Mouse (Mus musculus) forebrain, postnatal 0 days (tissue): ENCODE results near the gene Olfr155. TPM values are rescaled to one million over a fixed set of nuclear protein-coding genes. Genes with fewer than 3 reads are reported as not detected.

Source experiments
- ATAC-seq: fragments of 200-750 bp; cut with Nextera tagmentation; 2 replicates; pipeline ENCODE4 v1.8.0; 2017; ENCODE audit warnings: mild to moderate bottlenecking, moderate library complexity
- DNase-seq: peaks from one replicate; pipeline ENCODE4 v3.0.0-alpha.2; 2015
- H3K27ac ChIP-seq: fragments of 300-500 bp; sonication (generic); 2 replicates; pipeline ENCODE4 v1.5.1; 2014; ENCODE audit warnings: low read depth, mild to moderate bottlenecking, antibody characterized with exemption, low read length, moderate library complexity, mixed read lengths
- H3K27me3 ChIP-seq: fragments of 300-500 bp; sonication (generic); 2 replicates; pipeline ENCODE4 v1.6.1; 2014; ENCODE audit warnings: mild to moderate bottlenecking, low read length, mixed read lengths; ENCODE audit not compliant: insufficient read depth
- H3K36me3 ChIP-seq: fragments of 300-500 bp; sonication (generic); 2 replicates; pipeline ENCODE4 v1.6.1; 2014; ENCODE audit warnings: mild to moderate bottlenecking, moderate library complexity; ENCODE audit not compliant: insufficient read depth
- H3K4me1 ChIP-seq: fragments of 300-500 bp; sonication (generic); 2 replicates; pipeline ENCODE4 v1.6.1; 2014; ENCODE audit warnings: antibody characterized with exemption; ENCODE audit not compliant: insufficient read depth
- H3K4me2 ChIP-seq: fragments of 300-500 bp; sonication (generic); 2 replicates; pipeline ENCODE4 v1.6.1; 2014; ENCODE audit warnings: low read depth, mild to moderate bottlenecking, moderate library complexity
- H3K4me3 ChIP-seq: fragments of 300-500 bp; sonication (generic); 2 replicates; pipeline ENCODE4 v1.5.1; 2014; ENCODE audit warnings: low read depth, low read length, mixed read lengths
- H3K9ac ChIP-seq: fragments of 300-500 bp; sonication (generic); 2 replicates; pipeline ENCODE4 v1.6.1; 2014; ENCODE audit warnings: mild to moderate bottlenecking
- H3K9me3 ChIP-seq: fragments of 300-500 bp; sonication (generic); 2 replicates; pipeline ENCODE4 v1.6.1; 2016; ENCODE audit warnings: low read length
- CTCF ChIP-seq: sonication (generic); IDR thresholded peaks from 2 replicates; pipeline ENCODE4 v1.5.1; 2016; ENCODE audit warnings: antibody characterized with exemption, control low read depth, low read depth
- WGBS: fragments of 180-500 bp; shearing (Covaris S2); extraction: QIAGEN DNeasy Blood & Tissue Kit; methylation state at CpG from one replicate; pipeline ENCODE4 v1.1.7; 2014; 5-methylcytosine and 5-hydroxymethylcytosine counted together
- polyA plus RNA-seq: library from polyadenylated mRNA; unstranded; fragments of >200 nt; fragmentation: Nextera tagmentation; extraction: Ambion mirVana; gene quantifications from 2 replicates; pipeline ENCODE4 v1.2.1, GENCODE M21; 2015
- total RNA-seq: library from RNA; depleted of rRNA; stranded (reverse); fragments of >200 nt; gene quantifications from 2 replicates; pipeline ENCODE4 v1.2.3, GENCODE M21; 2014

Gene Olfr155
- total and polyA plus RNA-seq, 2 experiments from 2014 or later, result not detected

DNA sequence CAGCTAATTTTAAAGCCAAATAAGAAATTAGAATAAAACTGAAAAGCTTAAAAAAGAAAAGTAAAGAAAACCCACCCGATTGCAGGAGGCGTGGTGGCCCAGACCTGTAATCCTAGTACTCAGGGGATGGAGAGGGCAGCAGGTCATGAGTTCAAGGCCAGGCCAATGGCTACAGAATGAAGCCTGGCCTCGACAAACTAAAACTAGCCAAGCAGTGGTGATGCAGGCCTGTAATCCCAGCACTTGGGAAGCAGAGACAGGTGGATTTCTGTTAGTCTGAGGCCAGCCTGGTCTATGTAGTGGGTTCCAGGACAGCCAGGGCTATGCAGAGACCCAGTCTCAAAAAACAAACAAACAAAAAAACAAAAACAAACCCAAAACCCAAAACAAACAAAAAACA, 13.0 kb upstream of the Olfr155 start:
- 74% methylated on average over 3 of the region's 3 CpGs for whole genome bisulfite sequencing
- H3K4me1 ChIP-seq, result no peaks in the 10 kb centered on the region
- H3K4me2 ChIP-seq, result no peak overlapping the region
- H3K4me3 ChIP-seq, result no peak overlapping the region
- no peak overlapping the region for H3K27ac ChIP-seq
- no peak overlapping the region for H3K9ac ChIP-seq
- no peak for DNase-seq
- TF ChIP-seq CTCF, result no peak
- ATAC-seq, result no peak
- no peaks in the 10 kb centered on the region for H3K9me3 ChIP-seq
- no peaks in the 10 kb centered on the region for H3K27me3 ChIP-seq
- no peaks in the 10 kb centered on the region for H3K36me3 ChIP-seq

DNA sequence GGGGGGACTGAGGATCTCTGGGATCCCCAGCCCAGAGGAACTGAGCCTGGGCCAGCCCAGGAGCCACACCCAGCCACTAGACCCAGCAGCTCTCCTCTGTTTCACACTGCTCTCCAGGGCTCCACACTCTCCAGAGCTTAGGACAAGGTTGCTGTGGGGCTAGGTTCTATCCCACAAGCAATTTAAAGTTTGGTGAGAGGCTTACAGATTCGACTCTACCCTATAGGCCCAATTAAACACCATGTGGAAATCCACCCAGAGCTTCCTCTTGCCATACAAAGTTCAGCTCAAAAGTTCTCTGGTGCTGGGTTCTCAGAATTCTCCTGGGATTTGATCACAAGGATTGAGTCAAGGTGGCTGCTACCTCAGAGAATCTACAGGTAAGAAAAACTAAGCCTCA, 11.3 kb upstream of the Olfr155 start, which contains the start of gene Olfr157:
Gene Olfr157 (minus strand): TSS at position 101 of the 400 bp plus-strand sequence.
- no peak within 1 kb of the TSS for H3K4me2 ChIP-seq
- no peak for TF ChIP-seq CTCF
- H3K27ac ChIP-seq, result no peak within 1 kb of the TSS
- no peaks in the 10 kb centered on the region for H3K4me1 ChIP-seq
- no peaks in the 10 kb centered on the region for H3K9me3 ChIP-seq
- no peak within 1 kb of the TSS for H3K9ac ChIP-seq
- no peaks in the 10 kb centered on the region for H3K36me3 ChIP-seq
- H3K27me3 ChIP-seq, result no peaks in the 10 kb centered on the region
- DNase-seq (no peak), ATAC-seq (no peak)
- no peak within 1 kb of the TSS for H3K4me3 ChIP-seq
- 50% methylated on average over 1 of the region's 1 CpGs for WGBS

DNA sequence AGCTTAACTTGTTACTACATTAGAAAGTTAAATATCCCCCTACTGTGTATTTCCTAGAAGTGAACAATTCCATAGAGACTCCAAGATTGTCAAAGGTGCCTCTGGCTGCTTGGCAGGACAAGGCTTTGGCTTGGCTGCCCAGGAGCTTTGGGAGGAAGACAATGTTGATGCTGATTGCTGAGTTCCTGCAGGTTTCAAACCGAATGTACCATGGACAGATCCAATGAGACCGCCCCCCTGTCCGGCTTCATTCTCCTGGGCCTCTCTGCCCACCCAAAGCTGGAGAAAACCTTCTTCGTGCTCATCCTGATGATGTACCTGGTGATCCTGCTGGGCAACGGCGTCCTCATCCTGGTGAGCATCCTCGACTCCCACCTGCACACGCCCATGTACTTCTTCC, 2.7 kb downstream of the Olfr155 start:
- Histone ChIP-seq H3K9ac (no peak overlapping the region), H3K4me3 (no peak overlapping the region), H3K27ac (no peak overlapping the region), H3K4me1 (no peaks in the 10 kb centered on the region), H3K4me2 (no peak overlapping the region), H3K27me3 (no peaks in the 10 kb centered on the region), H3K9me3 (no peaks in the 10 kb centered on the region), H3K36me3 (no peaks in the 10 kb centered on the region)
- TF ChIP-seq CTCF, result no peak
- no peak for DNase-seq
- 72% methylated on average over 8 of the region's 8 CpGs for WGBS
- no peak for ATAC-seq

DNA sequence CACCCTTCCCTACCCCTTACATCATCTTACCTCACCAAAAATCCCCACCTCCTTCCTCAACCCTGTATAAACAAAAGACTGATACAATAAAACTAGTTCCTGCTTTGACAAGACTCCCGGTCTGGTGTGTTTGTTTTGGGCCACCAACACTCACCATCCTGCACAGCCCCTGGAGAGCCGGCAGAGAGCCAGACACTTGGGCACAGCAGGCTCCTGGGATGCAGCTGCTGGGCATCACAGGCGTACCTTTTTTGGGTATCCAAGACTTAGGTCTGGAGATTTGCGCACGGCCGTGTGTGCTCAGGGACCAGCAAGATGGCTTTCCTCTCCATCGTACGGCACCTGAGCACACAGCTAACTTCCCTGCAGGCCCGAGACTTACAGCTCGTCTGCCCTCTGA, 8.5 kb downstream of the Olfr155 start:
- Histone ChIP-seq H3K9me3 (no peaks in the 10 kb centered on the region), H3K36me3 (no peaks in the 10 kb centered on the region), H3K27ac (no peak overlapping the region), H3K4me3 (no peak overlapping the region), H3K4me2 (no peak overlapping the region), H3K27me3 (no peaks in the 10 kb centered on the region), H3K4me1 (no peaks in the 10 kb centered on the region), H3K9ac (no peak overlapping the region)
- TF ChIP-seq CTCF, result no peak
- DNase-seq (no peak), ATAC-seq (no peak)
- WGBS, result 81% methylated on average over 10 of the region's 10 CpGs

DNA sequence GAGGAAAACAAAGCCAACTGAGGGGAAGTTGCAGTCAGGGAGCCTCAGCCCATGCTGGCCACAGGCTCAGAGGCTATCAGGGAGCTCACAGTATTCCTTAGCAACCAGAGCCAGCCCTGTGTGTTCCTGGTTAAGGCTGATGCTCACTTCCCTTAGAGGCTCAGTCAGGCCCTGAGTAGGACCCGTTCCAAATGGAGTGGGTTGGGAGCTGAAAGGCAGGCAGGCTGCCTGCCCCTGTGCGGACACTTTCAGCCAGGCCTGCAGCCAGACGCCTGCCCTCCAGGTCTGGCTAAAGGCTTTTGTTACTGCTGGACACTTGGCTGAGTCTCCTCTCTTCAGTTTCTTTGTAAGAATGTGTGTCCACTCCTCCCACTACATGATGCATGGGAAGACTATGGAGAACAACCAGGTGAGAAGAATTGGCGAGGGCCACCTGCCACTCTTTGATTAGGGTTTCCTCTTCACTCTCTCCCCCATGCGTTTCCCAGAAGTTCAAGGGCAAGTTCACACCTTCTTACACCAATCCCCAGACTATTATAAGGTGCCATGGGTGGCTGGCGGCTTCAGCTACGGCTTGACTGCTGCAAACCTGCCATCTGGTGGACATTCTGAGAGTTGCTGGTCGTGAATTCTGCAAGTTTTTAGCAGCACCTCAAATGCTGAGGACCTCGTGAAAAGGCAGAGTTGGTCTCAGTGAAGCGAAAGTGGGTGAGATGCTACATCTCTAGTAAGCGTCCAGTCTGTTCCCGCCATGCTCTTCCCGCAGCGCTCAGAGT, 9.6 kb downstream of the Olfr155 start:
- H3K4me2 ChIP-seq, result no peak overlapping the region
- no peaks in the 10 kb centered on the region for H3K27me3 ChIP-seq
- H3K4me3 ChIP-seq, result no peak overlapping the region
- TF ChIP-seq CTCF, result peak; percentile 97
- no peaks in the 10 kb centered on the region for H3K9me3 ChIP-seq
- 11% methylated on average over 14 of the region's 14 CpGs for WGBS
- peak; percentile 69 for ATAC-seq
- no peak overlapping the region for H3K9ac ChIP-seq
- DNase-seq, result peak; percentile 90
- no peak overlapping the region for H3K27ac ChIP-seq
- no peaks in the 10 kb centered on the region for H3K4me1 ChIP-seq
- no peaks in the 10 kb centered on the region for H3K36me3 ChIP-seq

DNA sequence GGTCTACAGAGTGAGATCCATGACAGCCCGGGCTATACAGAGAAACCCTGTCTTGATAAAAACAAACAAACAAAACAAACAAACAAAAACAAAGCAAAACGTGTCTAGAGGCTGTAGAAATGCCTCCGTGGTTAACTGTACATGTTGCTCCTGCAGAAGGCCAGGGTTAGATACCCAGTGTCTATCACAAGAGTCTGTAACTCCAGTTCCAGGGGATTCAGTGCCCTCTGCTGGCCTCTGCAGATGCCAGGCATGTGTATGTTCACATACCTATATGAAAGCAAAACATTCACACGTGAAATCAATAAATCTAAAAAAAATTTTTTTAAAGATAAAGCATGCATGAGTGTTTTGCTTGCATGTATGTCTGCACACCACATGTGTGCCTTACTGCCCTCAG, 11.9 kb downstream of the Olfr155 start:
- 64% methylated on average over 4 of the region's 4 CpGs for WGBS
- no peak for DNase-seq
- no peaks in the 10 kb centered on the region for H3K27me3 ChIP-seq
- no peak for TF ChIP-seq CTCF
- H3K9ac ChIP-seq, result no peak overlapping the region
- H3K4me2 ChIP-seq, result no peak overlapping the region
- no peaks in the 10 kb centered on the region for H3K9me3 ChIP-seq
- no peaks in the 10 kb centered on the region for H3K36me3 ChIP-seq
- no peak overlapping the region for H3K27ac ChIP-seq
- H3K4me3 ChIP-seq, result no peak overlapping the region
- H3K4me1 ChIP-seq, result no peaks in the 10 kb centered on the region
- no peak for ATAC-seq

DNA sequence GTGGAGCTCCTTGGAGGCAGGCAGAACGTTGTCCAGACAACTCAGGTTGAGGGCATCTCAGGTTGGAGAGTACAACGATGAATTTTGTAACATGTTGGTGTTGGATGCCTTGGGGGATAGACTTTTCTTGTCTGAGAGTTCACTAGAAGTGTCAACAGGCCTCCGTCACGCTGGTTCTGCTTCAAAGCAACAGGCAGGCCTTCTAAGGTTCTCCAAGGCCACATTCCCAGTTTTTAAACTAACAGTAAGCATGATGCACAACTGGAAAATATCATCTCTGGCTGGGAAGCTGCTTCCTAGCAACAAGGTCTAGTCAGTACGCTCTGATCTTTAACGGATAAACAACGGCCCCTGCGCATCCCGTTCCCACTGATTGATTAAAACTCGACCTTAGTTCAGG, 18.5 kb downstream of the Olfr155 start:
- no peaks in the 10 kb centered on the region for H3K4me1 ChIP-seq
- no peak for TF ChIP-seq CTCF
- H3K27me3 ChIP-seq, result no peaks in the 10 kb centered on the region
- H3K4me3 ChIP-seq, result no peak overlapping the region
- ATAC-seq (no peak), DNase-seq (no peak)
- H3K4me2 ChIP-seq, result no peak overlapping the region
- no peak overlapping the region for H3K9ac ChIP-seq
- no peaks in the 10 kb centered on the region for H3K36me3 ChIP-seq
- no peak overlapping the region for H3K27ac ChIP-seq
- WGBS, result 92% methylated on average over 10 of the region's 10 CpGs
- 0 out of 2 replicates have a peak, but pooled peaks cover 7% of the 10 kb centered on the region for H3K9me3 ChIP-seq
